ENCODE assay signal across 9 mouse cellular contexts in genomic region chr9:47280146-47280545, GRCm38 (mm10).
DNase-seq lines count a peak whose midpoint lies in the region; ATAC-seq lines count a peak whose summit lies in the region.
"Had no signal": no experiment of that assay in that cellular context is flagged by ENCODE, and none has a peak within 500 bp of the region (broad histone marks: within the 10 kb centered on the region; RNA-seq: fewer than 3 reads in every experiment).

No protein-coding gene starts in this region.

- H3K9me3 ChIP-seq in embryonic facial prominence, embryonic 13.5 days = no peaks in the 10 kb centered on the region
- no peaks in the 10 kb centered on the region for H3K9me3 ChIP-seq in hindbrain, embryonic 12.5 days (replicated peaks)

- no peak overlapping the region for H3K4me2 ChIP-seq in embryonic facial prominence, embryonic 13.5 days
- H3K4me2 ChIP-seq in hindbrain, embryonic 12.5 days (replicated peaks) = 0 out of 2 replicates have a peak overlapping the region, but pooled peaks have one; percentile 3

- peak overlapping the region; percentile 33; the same call in 1 of the 2 replicates for H3K27ac ChIP-seq in embryonic facial prominence, embryonic 13.5 days
- H3K27ac ChIP-seq in hindbrain, embryonic 12.5 days = peak overlapping the region; percentile 79

- no peaks in the 10 kb centered on the region for H3K36me3 ChIP-seq in embryonic facial prominence, embryonic 13.5 days
- H3K36me3 ChIP-seq in hindbrain, embryonic 12.5 days = no peaks in the 10 kb centered on the region

- peak; percentile 80 for DNase-seq in kidney, postnatal 10 days
- no peak for DNase-seq in kidney, postnatal 25 days
- DNase-seq in neural tube, embryonic 10.5 days (ENCODE audit: extremely low spot score, low spot score) = peak; percentile 27
- DNase-seq in B cell, adult 2 months = no peak
- no peak for DNase-seq in frontal cortex, postnatal 36 days (ENCODE audit: low spot score in 2 of 2)
- no peak for DNase-seq in yolk sac, embryonic 10.5 days (ENCODE audit: low spot score)

- peaks cover 27% of the 10 kb centered on the region for H3K4me1 ChIP-seq in embryonic facial prominence, embryonic 13.5 days
- H3K4me1 ChIP-seq in hindbrain, embryonic 12.5 days = peaks cover 29% of the 10 kb centered on the region

- no peak overlapping the region for H3K9ac ChIP-seq in embryonic facial prominence, embryonic 13.5 days
- H3K9ac ChIP-seq in hindbrain, embryonic 12.5 days = no peak overlapping the region

- 17% methylated on average over 7 of the region's 7 CpGs for WGBS in embryonic facial prominence, embryonic 13.5 days
- 27% methylated on average over 7 of the region's 7 CpGs for WGBS in hindbrain, embryonic 12.5 days

- H3K4me3 ChIP-seq in embryonic facial prominence, embryonic 13.5 days = no peak overlapping the region
- no peak overlapping the region for H3K4me3 ChIP-seq in hindbrain, embryonic 12.5 days

- H3K27me3 ChIP-seq in embryonic facial prominence, embryonic 13.5 days = peaks cover 4% of the 10 kb centered on the region; the same call in 1 of the 2 replicates
- peaks cover 5% of the 10 kb centered on the region; the same call in 1 of the 2 replicates for H3K27me3 ChIP-seq in hindbrain, embryonic 12.5 days
- H3K27me3 ChIP-seq: Patski had no signal

- no peak for ATAC-seq in embryonic facial prominence, embryonic 13.5 days (ENCODE audit: insufficient number of reproducible peaks, insufficient read depth, low FRiP score, low TSS enrichment, low read depth)
- ATAC-seq in hindbrain, embryonic 12.5 days (ENCODE audit: low FRiP score) = peak; percentile 46; the same call in 1 of the 2 replicates
- ATAC-seq: Patski had no signal

Comparison
In these comparisons a context has a peak if more than half of its experiments do, and no peak if none do; other contexts are left out.
1. DNase-seq: peak in kidney, postnatal 10 days (single experiment) and neural tube, embryonic 10.5 days (single experiment); none in kidney, postnatal 25 days (0 of 2), B cell, adult 2 months (0 of 2), frontal cortex, postnatal 36 days (0 of 2) and yolk sac, embryonic 10.5 days (single experiment).